Mouse (Mus musculus): ENCODE measurements at regions not wholly inside any gene's neighbourhood (a gene's known extent, or its start where the extent isn't known, plus 50 kb on each side); places are given as distances from the start of the nearest gene placed in this dataset.

GRCm38 (mm10) chr3:140875500-140876200 lies 336.5 kb downstream of the Pdha2 start:
- no peak for DNase-seq (ENCODE audit: low read depth)

- DNase-seq (ENCODE audit: low read depth) = no peak
Observed at GRCm38 (mm10) chr3:140874070-140874895, 337.9 kb downstream of the Pdha2 start.

GRCm38 (mm10) chr3:140872511-140872910 lies 339.6 kb downstream of the Pdha2 start:
- no peak for DNase-seq (ENCODE audit: low read depth)

GRCm38 (mm10) chr3:140871261-140871660 lies 340.9 kb downstream of the Pdha2 start:
- no peak for DNase-seq (ENCODE audit: low read depth)

GRCm38 (mm10) chr3:140840197-140840596 lies 372.0 kb downstream of the Pdha2 start:
- no peak for DNase-seq (ENCODE audit: low read depth)

GRCm38 (mm10) chr3:140837976-140838581 lies 374.1 kb downstream of the Pdha2 start:
- no peak for DNase-seq (ENCODE audit: low read depth)

GRCm38 (mm10) chr3:140821266-140821665 lies 390.9 kb downstream of the Pdha2 start:
- no peak for DNase-seq (ENCODE audit: low read depth)

- DNase-seq (ENCODE audit: low read depth) = no peak
Observed at GRCm38 (mm10) chr3:140805586-140805985, 406.6 kb downstream of the Pdha2 start.

- DNase-seq (ENCODE audit: low read depth) = no peak
Observed at GRCm38 (mm10) chr3:140792943-140793342, 419.2 kb downstream of the Pdha2 start.

GRCm38 (mm10) chr3:140785700-140786099 lies 426.5 kb downstream of the Pdha2 start:
- DNase-seq (ENCODE audit: low read depth) = no peak

- DNase-seq (ENCODE audit: low read depth) = no peak
Observed at GRCm38 (mm10) chr3:140760051-140760450, 452.1 kb downstream of the Pdha2 start.

- DNase-seq (ENCODE audit: low read depth) = no peak
Observed at GRCm38 (mm10) chr3:140744501-140744900, 467.7 kb downstream of the Pdha2 start.

GRCm38 (mm10) chr3:140740430-140740829 lies 471.7 kb downstream of the Pdha2 start:
- DNase-seq (ENCODE audit: low read depth) = no peak

GRCm38 (mm10) chr3:140738654-140739369 lies 473.3 kb downstream of the Pdha2 start:
- no peak for DNase-seq (ENCODE audit: low read depth)

GRCm38 (mm10) chr3:140716896-140717295 lies 495.3 kb downstream of the Pdha2 start:
- no peak for DNase-seq (ENCODE audit: low read depth)

- DNase-seq (ENCODE audit: low read depth) = no peak
Observed at GRCm38 (mm10) chr3:140707591-140708131, 504.5 kb downstream of the Pdha2 start.

GRCm38 (mm10) chr3:140706725-140707124 lies 505.4 kb downstream of the Pdha2 start:
- no peak for DNase-seq (ENCODE audit: low read depth)

- DNase-seq (ENCODE audit: low read depth) = no peak
Observed at GRCm38 (mm10) chr3:140705536-140705935, 506.6 kb downstream of the Pdha2 start.

- DNase-seq (ENCODE audit: low read depth) = no peak
Observed at GRCm38 (mm10) chr3:140702929-140703328, 509.2 kb downstream of the Pdha2 start.

- DNase-seq (ENCODE audit: low read depth) = no peak
Observed at GRCm38 (mm10) chr3:140702271-140702681, 509.9 kb downstream of the Pdha2 start.

- DNase-seq (ENCODE audit: low read depth) = no peak
Observed at GRCm38 (mm10) chr3:140697295-140697694, 514.9 kb downstream of the Pdha2 start.

GRCm38 (mm10) chr3:140682794-140683193 lies 529.4 kb downstream of the Pdha2 start:
- no peak for DNase-seq (ENCODE audit: low read depth)

Data from fibroblast of lung, adult 2 months (primary cell).